Mouse (Mus musculus) liver, adult 2 months (tissue): ENCODE results near the gene Fndc10. TPM values are rescaled to one million over a fixed set of nuclear protein-coding genes. Genes with fewer than 3 reads are reported as not detected.
"Not testable (repeated sequence)": the region's sequence is repeated elsewhere in the genome, so short reads cannot be mapped to it uniquely, and the experiment has no call there.

ENCODE experiments used
- DNase-seq: peaks from one replicate; pipeline ENCODE4 v3.0.0-alpha.2; 2011; ENCODE audit warnings: low read depth, low spot score; ENCODE audit errors: extremely low read depth
- H3K27ac ChIP-seq: fragments of 200-500 bp; replicated peaks from 2 replicates; pipeline ENCODE4 v1.5.1; 2012; ENCODE audit warnings: low read depth, mild to moderate bottlenecking, control low read depth, inconsistent platforms, low read length; ENCODE audit not compliant: insufficient read depth
- H3K27me3 ChIP-seq: fragments of 200-500 bp; 2 replicates; pipeline ENCODE4 v1.6.1; 2012; ENCODE audit warnings: mild to moderate bottlenecking, moderate library complexity, low read length, inconsistent platforms; ENCODE audit not compliant: control insufficient read depth, insufficient read depth
- H3K36me3 ChIP-seq: fragments of 200-500 bp; 2 replicates; pipeline ENCODE4 v1.6.1; 2012; ENCODE audit warnings: low read length, inconsistent platforms; ENCODE audit not compliant: control insufficient read depth, insufficient read depth
- H3K4me1 ChIP-seq: fragments of 200-500 bp; 2 replicates; pipeline ENCODE4 v1.6.1; 2011; ENCODE audit warnings: low read length; ENCODE audit not compliant: control insufficient read depth, insufficient read depth
- H3K4me3 ChIP-seq: fragments of 200-500 bp; 2 replicates; pipeline ENCODE4 v1.5.1; 2011; ENCODE audit warnings: low read depth, mild to moderate bottlenecking, control low read depth, low read length, moderate library complexity; ENCODE audit not compliant: insufficient read depth
- H3K79me2 ChIP-seq: fragments of 200-500 bp; 2 replicates; pipeline ENCODE4 v1.6.1; 2012; ENCODE audit warnings: inconsistent platforms, mild to moderate bottlenecking, low read length, moderate library complexity; ENCODE audit not compliant: control insufficient read depth, insufficient read depth
- H3K9ac ChIP-seq: fragments of 200-500 bp; 2 replicates; pipeline ENCODE4 v1.6.1; 2012; ENCODE audit warnings: low read depth, mild to moderate bottlenecking, control low read depth, inconsistent platforms, low read length
- CTCF ChIP-seq: fragments of 200-500 bp; IDR thresholded peaks from 2 replicates; pipeline ENCODE4 v1.5.1; 2011; ENCODE audit warnings: low read depth, low read length, control low read depth
- POLR2A ChIP-seq: fragments of 200-500 bp; IDR thresholded peaks from 2 replicates; pipeline ENCODE4 v1.6.1; 2011; ENCODE audit warnings: low read length, control low read depth; ENCODE audit not compliant: insufficient read depth; ENCODE audit errors: extremely low read depth
- WGBS: fragments of 180-500 bp; shearing (Covaris S2); methylation state at CpG from one replicate; pipeline ENCODE4 v1.1.7; 2018; 5-methylcytosine and 5-hydroxymethylcytosine counted together
- polyA plus RNA-seq: library from polyadenylated mRNA; depleted of rRNA; stranded (reverse); fragments of >200 nt; gene quantifications from 2 replicates; pipeline ENCODE4 v1.2.3, GENCODE M21; 2012; rRNA removed
- total RNA-seq: library from RNA; depleted of rRNA; stranded (reverse); fragments of >200 nt; gene quantifications from 2 replicates; pipeline ENCODE4 v1.2.3, GENCODE M21; 2014; rRNA removed

Fndc10 gene
- total RNA-seq (0.37 and 0.54 TPM in 2 replicates), polyA plus RNA-seq (0.77 and 1.2 TPM in 2 replicates)

DNA sequence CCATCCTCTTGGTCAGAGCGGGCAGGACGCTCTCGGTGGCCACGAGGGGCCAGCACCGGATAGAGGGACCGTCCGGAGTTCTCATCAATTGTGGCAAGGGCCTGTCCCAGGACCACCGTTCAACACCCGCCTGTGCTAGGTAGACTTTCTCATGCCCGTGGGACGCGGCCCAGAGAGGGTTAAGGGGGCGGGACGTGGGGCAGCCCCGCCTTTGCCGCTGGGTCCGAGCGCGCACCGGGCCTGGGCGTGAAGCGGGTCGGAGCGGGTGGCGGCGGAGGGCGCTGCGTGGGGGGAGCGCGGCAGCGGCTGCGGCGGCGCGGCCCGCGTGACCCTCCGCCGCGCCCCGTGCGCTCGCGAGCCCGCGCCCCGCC is at the start of gene Fndc10:
Gene Fndc10 (plus strand): TSS at position 232 of the 371 bp plus-strand sequence.
- Histone ChIP-seq H3K27me3 (peaks cover 6% of the 10 kb centered on the region; the same call in 1 of the 2 replicates), H3K4me3 (peak within 1 kb of the TSS; percentile 49), H3K27ac (no peak within 1 kb of the TSS), H3K9ac (peak within 1 kb of the TSS; percentile 24), H3K4me1 (no peaks in the 10 kb centered on the region), H3K79me2 (no peaks in the 10 kb centered on the region), H3K36me3 (no peaks in the 10 kb centered on the region)
- under 1% methylated on average over 46 of the region's 47 CpGs for WGBS
- TF ChIP-seq CTCF (0 out of 2 replicates have a peak, but pooled peaks have one; percentile 0), POLR2A (no peak)
- DNase-seq, result no peak

DNA sequence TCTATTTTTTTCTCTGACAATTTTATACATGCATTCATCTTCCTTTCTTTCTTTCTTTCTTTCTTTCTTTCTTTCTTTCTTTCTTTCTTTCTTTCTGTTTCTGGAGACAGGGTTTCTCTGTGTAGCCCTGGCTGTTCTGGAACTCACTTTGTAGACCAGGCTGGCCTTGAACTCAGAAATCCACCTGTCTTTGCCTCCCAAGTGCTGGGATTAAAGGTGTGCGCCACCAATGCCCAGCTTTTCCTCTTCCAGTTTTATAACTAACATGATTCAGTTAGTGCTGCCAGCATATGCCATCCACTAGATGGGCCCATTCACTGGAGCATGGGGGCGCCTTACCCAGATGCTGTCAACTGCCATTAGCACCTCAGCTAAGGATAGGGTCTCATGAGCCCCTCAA is 48.8 kb upstream of the Fndc10 start, which contains the start of gene Gm10563:
Gene Gm10563 (minus strand): TSS at position 101 of the 400 bp plus-strand sequence.
- H3K9ac ChIP-seq, H3K27me3 ChIP-seq, H3K79me2 ChIP-seq, H3K4me3 ChIP-seq, H3K27ac ChIP-seq, H3K4me1 ChIP-seq, DNase-seq: not testable (repeated sequence)
- peaks cover 58% of the 10 kb centered on the region for H3K36me3 ChIP-seq
- WGBS, result 100% methylated on average over 2 of the region's 2 CpGs

DNA sequence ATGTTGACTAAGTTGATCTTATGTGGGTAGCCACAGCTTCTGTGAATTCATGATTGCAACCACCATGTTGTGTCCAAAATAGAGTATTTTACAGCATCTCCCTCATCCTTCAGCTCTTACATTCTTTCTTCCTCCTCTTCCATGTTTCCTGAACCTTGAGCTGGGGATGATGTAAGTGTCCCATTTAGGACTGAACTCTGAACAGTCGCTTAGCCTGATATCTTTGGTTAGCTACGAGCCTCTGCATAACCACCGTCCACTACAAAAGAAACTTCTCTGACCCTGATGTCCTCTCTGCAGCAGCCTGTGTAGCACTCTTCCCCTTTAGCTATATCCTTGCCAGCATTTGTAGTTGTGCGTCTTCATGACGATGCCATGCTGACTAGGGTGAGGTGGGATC is 48.4 kb upstream of the Fndc10 start:
- Histone ChIP-seq H3K27ac (no peak overlapping the region), H3K27me3 (no peaks in the 10 kb centered on the region), H3K4me1 (peaks cover 3% of the 10 kb centered on the region; the same call in 1 of the 2 replicates), H3K4me3 (no peak overlapping the region), H3K36me3 (peaks cover 56% of the 10 kb centered on the region), H3K9ac (no peak overlapping the region), H3K79me2 (no peaks in the 10 kb centered on the region)
- peak; percentile 84 for DNase-seq
- TF ChIP-seq CTCF (no peak), POLR2A (no peak)
- WGBS, result 39% methylated on average over 5 of the region's 5 CpGs

DNA sequence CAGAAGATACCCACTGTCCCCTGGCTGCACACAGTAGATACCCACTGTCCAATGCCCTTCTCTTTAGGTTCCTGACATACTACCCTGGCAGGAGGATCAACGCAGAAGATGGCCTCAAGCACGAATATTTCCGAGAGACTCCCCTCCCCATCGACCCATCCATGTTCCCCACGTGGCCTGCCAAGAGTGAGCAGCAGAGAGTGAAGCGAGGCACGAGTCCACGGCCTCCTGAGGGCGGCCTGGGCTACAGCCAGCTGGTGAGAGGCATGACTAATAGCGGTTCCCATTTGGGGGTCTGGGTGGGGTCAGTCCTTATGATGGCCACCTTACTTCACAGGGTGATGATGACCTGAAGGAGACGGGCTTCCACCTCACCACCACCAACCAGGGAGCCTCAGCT is 44.8 kb upstream of the Fndc10 start:
- TF ChIP-seq POLR2A, result no peak
- no peak for TF ChIP-seq CTCF
- Histone ChIP-seq H3K79me2 (no peaks in the 10 kb centered on the region), H3K9ac (no peak overlapping the region), H3K4me3 (no peak overlapping the region), H3K27ac (no peak overlapping the region), H3K4me1 (peaks cover 5% of the 10 kb centered on the region; the same call in 1 of the 2 replicates), H3K36me3 (peaks cover 30% of the 10 kb centered on the region), H3K27me3 (no peaks in the 10 kb centered on the region)
- WGBS, result 94% methylated on average over 11 of the region's 11 CpGs
- no peak for DNase-seq

DNA sequence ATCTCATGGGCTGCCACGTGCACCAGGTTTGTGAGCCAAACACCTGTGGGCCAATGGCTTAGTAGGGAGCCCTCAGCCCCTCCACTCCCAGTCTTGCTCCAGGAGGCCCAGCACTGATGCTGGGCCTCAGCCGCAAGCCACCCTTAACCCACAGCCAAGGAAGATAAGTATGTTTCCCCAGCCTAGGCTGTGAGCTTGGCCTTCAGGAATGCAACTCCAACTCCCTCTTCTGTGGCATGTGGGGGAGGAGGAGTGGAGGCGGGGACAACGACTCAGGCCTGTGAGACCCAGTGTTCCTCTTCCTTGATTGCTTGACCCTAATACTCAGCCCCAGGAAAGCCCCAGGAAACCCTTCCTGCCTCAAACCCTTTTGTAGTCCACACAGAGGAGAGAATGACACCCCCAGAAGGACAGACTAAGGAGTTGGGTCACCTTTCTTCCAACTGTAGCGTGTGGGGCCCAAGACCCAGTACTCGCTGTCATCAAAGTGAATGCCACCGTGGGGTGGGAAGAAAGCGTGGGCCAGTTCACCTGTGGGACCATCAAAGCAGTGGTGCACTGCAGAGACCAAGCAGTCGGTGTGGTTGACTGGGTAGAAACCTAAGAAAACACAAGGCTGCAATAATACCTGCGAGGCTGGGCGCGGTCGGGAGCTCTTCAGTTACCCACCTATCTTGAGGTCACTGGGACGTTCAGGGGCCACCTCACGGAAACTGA is 42.4 kb upstream of the Fndc10 start:
- WGBS, result 77% methylated on average over 15 of the region's 15 CpGs
- no peak overlapping the region for H3K4me3 ChIP-seq
- no peak for DNase-seq
- peaks cover 28% of the 10 kb centered on the region for H3K36me3 ChIP-seq
- no peak overlapping the region for H3K27ac ChIP-seq
- H3K4me1 ChIP-seq, result 0 out of 2 replicates have a peak, but pooled peaks cover 2% of the 10 kb centered on the region
- H3K79me2 ChIP-seq, result no peaks in the 10 kb centered on the region
- H3K27me3 ChIP-seq, result no peaks in the 10 kb centered on the region
- no peak for TF ChIP-seq CTCF
- TF ChIP-seq POLR2A, result no peak
- no peak overlapping the region for H3K9ac ChIP-seq
